Mouse (Mus musculus) cortical plate, adult 2 months (tissue): ENCODE results near the gene Igdcc4. TPM values are rescaled to one million over a fixed set of nuclear protein-coding genes. Genes with fewer than 3 reads are reported as not detected.

Source experiments
- H3K27ac ChIP-seq: fragments of 200-500 bp; 2 replicates; pipeline ENCODE4 v1.5.1; 2012; ENCODE audit warnings: low read length, control low read depth, inconsistent platforms; ENCODE audit not compliant: insufficient read depth
- H3K4me1 ChIP-seq: fragments of 200-500 bp; 2 replicates; pipeline ENCODE4 v1.6.1; 2011; ENCODE audit warnings: low read length; ENCODE audit not compliant: control insufficient read depth, insufficient read depth
- H3K4me3 ChIP-seq: fragments of 200-500 bp; 2 replicates; pipeline ENCODE4 v1.5.1; 2011; ENCODE audit warnings: mild to moderate bottlenecking, low read length, control low read depth; ENCODE audit not compliant: insufficient read depth
- CTCF ChIP-seq: fragments of 200-500 bp; IDR thresholded peaks from 2 replicates; pipeline ENCODE4 v1.5.1; 2011; ENCODE audit warnings: mild to moderate bottlenecking, control low read depth, low read length; ENCODE audit not compliant: insufficient read depth; ENCODE audit errors: extremely low read depth
- POLR2A ChIP-seq: fragments of 200-500 bp; IDR thresholded peaks from 2 replicates; pipeline ENCODE4 v1.6.1; 2011; ENCODE audit warnings: mild to moderate bottlenecking, low read length, control low read depth; ENCODE audit not compliant: insufficient read depth; ENCODE audit errors: extremely low read depth
- polyA plus RNA-seq: library from polyadenylated mRNA; depleted of rRNA; stranded (reverse); fragments of >200 nt; gene quantifications from 2 replicates; pipeline ENCODE4 v1.2.3, GENCODE M21; 2012

The Igdcc4 gene
- polyA plus RNA-seq, 1 experiment = 27.2 TPM

GRCm38 (mm10) chr9:65109132-65110072, 8.1 kb downstream of the Igdcc4 start:
- TF ChIP-seq POLR2A (no peak), CTCF (no peak)
- Histone ChIP-seq H3K4me1 (no peaks in the 10 kb centered on the region), H3K27ac (peak overlapping the region; percentile 52; the same call in 1 of the 2 replicates), H3K4me3 (no peak overlapping the region)

DNA sequence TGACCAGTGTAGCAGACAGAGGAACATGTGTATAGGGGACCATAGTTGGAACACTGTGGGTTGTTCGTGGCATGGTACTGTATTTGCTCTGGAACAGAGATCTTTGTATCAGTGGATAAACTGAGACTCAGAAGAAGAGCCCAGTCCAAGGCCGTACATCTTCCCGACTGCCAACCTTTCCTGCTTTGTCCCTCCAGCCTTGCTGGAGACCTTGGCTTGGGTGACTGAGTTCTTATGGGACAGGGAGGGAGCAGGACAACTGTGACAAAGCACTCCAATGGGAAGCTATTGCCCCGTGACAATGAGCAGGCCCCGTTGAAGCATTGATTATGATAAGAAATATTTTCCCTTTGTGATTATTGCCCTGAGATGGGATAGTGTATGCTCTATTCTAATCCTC, 10.4 kb downstream of the Igdcc4 start:
- Histone ChIP-seq H3K4me1 (no peaks in the 10 kb centered on the region), H3K27ac (no peak overlapping the region), H3K4me3 (no peak overlapping the region)
- TF ChIP-seq CTCF (no peak), POLR2A (no peak)

GRCm38 (mm10) chr9:65113694-65114093, 12.4 kb downstream of the Igdcc4 start:
- Histone ChIP-seq H3K4me3 (no peak overlapping the region), H3K4me1 (no peaks in the 10 kb centered on the region), H3K27ac (no peak overlapping the region)
- no peak for TF ChIP-seq CTCF
- TF ChIP-seq POLR2A = no peak

GRCm38 (mm10) chr9:65115891-65116290, 14.6 kb downstream of the Igdcc4 start:
- no peaks in the 10 kb centered on the region for H3K4me1 ChIP-seq
- no peak overlapping the region for H3K27ac ChIP-seq
- TF ChIP-seq CTCF (no peak), POLR2A (no peak)
- H3K4me3 ChIP-seq = no peak overlapping the region

DNA sequence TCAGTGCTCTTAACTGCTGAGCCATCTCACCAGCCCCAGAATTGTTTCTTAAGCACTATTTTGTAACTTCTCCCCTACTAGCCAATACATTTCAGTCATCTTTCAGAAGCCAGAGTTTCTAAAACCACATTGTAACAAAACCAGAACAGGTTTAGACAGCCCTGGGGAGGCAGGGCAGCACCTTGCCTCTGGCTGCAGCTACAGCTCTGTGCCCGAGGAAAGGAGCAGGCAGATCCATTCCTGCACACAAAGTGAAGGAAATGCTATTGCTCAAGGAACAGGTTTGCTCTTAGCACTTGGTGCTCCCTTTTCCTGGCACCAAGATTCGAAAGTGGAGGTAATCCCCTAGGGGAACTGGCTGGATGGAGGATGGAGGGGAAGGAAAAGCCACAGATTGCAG, 16.2 kb downstream of the Igdcc4 start:
- no peak overlapping the region for H3K27ac ChIP-seq
- TF ChIP-seq POLR2A (no peak), CTCF (no peak)
- H3K4me3 ChIP-seq = no peak overlapping the region
- no peaks in the 10 kb centered on the region for H3K4me1 ChIP-seq

DNA sequence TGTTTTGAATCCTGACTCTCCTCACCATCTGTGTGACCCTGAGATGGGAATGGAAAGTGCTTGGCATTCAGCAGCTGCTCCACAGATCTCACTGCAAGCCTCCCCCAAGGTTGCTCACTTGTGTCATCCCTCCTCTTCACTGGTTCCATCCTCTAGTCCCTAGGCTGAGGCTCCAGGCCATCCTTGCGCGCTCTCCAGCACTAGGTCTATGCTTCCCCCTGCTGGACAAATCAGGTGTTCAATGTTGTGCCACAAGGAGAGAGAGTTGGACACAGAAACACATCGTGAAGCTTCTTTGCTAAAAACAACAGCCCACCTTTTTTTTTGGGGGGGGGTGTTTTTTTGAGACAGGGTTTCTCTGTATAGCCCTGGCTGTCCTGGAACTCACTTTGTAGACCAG, 19.6 kb downstream of the Igdcc4 start:
- H3K27ac ChIP-seq = no peak overlapping the region
- TF ChIP-seq CTCF (peak; percentile 90), POLR2A (no peak)
- no peak overlapping the region for H3K4me3 ChIP-seq
- H3K4me1 ChIP-seq = no peaks in the 10 kb centered on the region

DNA sequence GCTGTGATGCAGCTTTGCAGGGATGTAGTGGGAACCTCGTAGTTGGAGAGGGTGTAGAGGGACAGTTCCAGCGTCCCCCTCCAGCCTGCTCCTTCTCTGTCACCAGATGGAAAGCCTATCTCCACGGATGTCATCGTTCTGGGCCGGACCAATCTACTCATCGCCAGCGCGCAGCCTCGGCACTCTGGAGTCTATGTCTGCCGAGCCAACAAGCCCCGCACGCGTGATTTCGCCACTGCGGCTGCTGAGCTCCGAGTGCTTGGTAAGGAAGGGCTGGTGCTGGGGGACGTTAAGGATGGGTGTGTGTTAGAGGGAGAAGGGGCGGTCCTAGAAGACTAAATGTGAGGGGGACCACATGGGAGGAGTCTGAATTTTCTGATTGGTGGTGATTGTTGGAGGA, 21.3 kb downstream of the Igdcc4 start:
- H3K4me3 ChIP-seq = peak overlapping the region; percentile 30

GRCm38 (mm10) chr9:65123552-65124168, 22.4 kb downstream of the Igdcc4 start:
- peak; percentile 21; the same call in 1 of the 2 replicates for TF ChIP-seq CTCF
- no peak for TF ChIP-seq POLR2A
- H3K27ac ChIP-seq = no peak overlapping the region
- no peak overlapping the region for H3K4me3 ChIP-seq
- H3K4me1 ChIP-seq = no peaks in the 10 kb centered on the region

More for the DNA sequence above, 21.3 kb downstream of the Igdcc4 start:
- Histone ChIP-seq H3K4me1 (no peaks in the 10 kb centered on the region), H3K27ac (no peak overlapping the region)
- TF ChIP-seq POLR2A = peak; percentile 59
- TF ChIP-seq CTCF = no peak

- no peak; the same call in 1 of the 2 replicates for TF ChIP-seq CTCF
- no peak for TF ChIP-seq POLR2A
- H3K27ac ChIP-seq = no peak overlapping the region
- H3K4me3 ChIP-seq = no peak overlapping the region
- no peaks in the 10 kb centered on the region for H3K4me1 ChIP-seq
Observed at GRCm38 (mm10) chr9:65128123-65128815, 27.0 kb downstream of the Igdcc4 start.
